Mouse (Mus musculus): Measurements from ENCODE around the gene Stk32b.

Stk32b gene

GRCm38 (mm10) chr5:37664962-37665361 is 52.0 kb downstream of the Stk32b start:
- DNase-seq (ENCODE audit: low spot score in 2 of 2), result no peak

- no peak for DNase-seq (ENCODE audit: low spot score in 2 of 2)
Observed at GRCm38 (mm10) chr5:37659177-37659576, 57.8 kb downstream of the Stk32b start.

- peak in 1 of 2 experiments; percentile 41 for DNase-seq (ENCODE audit: low spot score in 2 of 2)
Observed at GRCm38 (mm10) chr5:37657741-37658140, 59.2 kb downstream of the Stk32b start.

GRCm38 (mm10) chr5:37655208-37655607 is 61.8 kb downstream of the Stk32b start:
- no peak for DNase-seq (ENCODE audit: low spot score in 2 of 2)

- DNase-seq (ENCODE audit: low spot score in 2 of 2), result no peak
Observed at GRCm38 (mm10) chr5:37650681-37651211, 66.2 kb downstream of the Stk32b start.

- DNase-seq (ENCODE audit: low spot score in 2 of 2), result no peak
Observed at GRCm38 (mm10) chr5:37650089-37650601, 66.8 kb downstream of the Stk32b start.

- no peak for DNase-seq (ENCODE audit: low spot score in 2 of 2)
Observed at GRCm38 (mm10) chr5:37644082-37644481, 72.9 kb downstream of the Stk32b start.

GRCm38 (mm10) chr5:37642486-37642885 is 74.5 kb downstream of the Stk32b start:
- peak in 1 of 2 experiments; percentile 27 for DNase-seq (ENCODE audit: low spot score in 2 of 2)

GRCm38 (mm10) chr5:37634791-37635190 is 82.2 kb downstream of the Stk32b start:
- DNase-seq (ENCODE audit: low spot score in 2 of 2), result no peak

GRCm38 (mm10) chr5:37627437-37628163 is 89.4 kb downstream of the Stk32b start:
- DNase-seq (ENCODE audit: low spot score in 2 of 2), result no peak

- peak in 1 of 2 experiments; percentile 2 for DNase-seq (ENCODE audit: low spot score in 2 of 2)
Observed at GRCm38 (mm10) chr5:37611874-37612273, 105.1 kb downstream of the Stk32b start.

- DNase-seq (ENCODE audit: low spot score in 2 of 2), result peak in 1 of 2 experiments; percentile 9
Observed at GRCm38 (mm10) chr5:37599566-37599965, 117.4 kb downstream of the Stk32b start.

GRCm38 (mm10) chr5:37598271-37598670 is 118.7 kb downstream of the Stk32b start:
- DNase-seq (ENCODE audit: low spot score in 2 of 2), result no peak

GRCm38 (mm10) chr5:37592411-37592810 is 124.6 kb downstream of the Stk32b start:
- DNase-seq (ENCODE audit: low spot score in 2 of 2), result no peak

GRCm38 (mm10) chr5:37587861-37588260 is 129.1 kb downstream of the Stk32b start:
- peak in 1 of 2 experiments; percentile 3 for DNase-seq (ENCODE audit: low spot score in 2 of 2)

- no peak for DNase-seq (ENCODE audit: low spot score in 2 of 2)
Observed at GRCm38 (mm10) chr5:37586071-37586470, 130.9 kb downstream of the Stk32b start.

- no peak for DNase-seq (ENCODE audit: low spot score in 2 of 2)
Observed at GRCm38 (mm10) chr5:37575427-37575826, 141.5 kb downstream of the Stk32b start.

GRCm38 (mm10) chr5:37557274-37557815 is 159.6 kb downstream of the Stk32b start:
- DNase-seq (ENCODE audit: low spot score in 2 of 2), result no peak

- no peak for DNase-seq (ENCODE audit: low spot score in 2 of 2)
Observed at GRCm38 (mm10) chr5:37554231-37554630, 162.7 kb downstream of the Stk32b start.

GRCm38 (mm10) chr5:37551649-37552048 is 165.3 kb downstream of the Stk32b start:
- DNase-seq (ENCODE audit: low spot score in 2 of 2), result peak; percentile 29 to 51

GRCm38 (mm10) chr5:37535726-37536293 is 181.2 kb downstream of the Stk32b start:
- no peak for DNase-seq (ENCODE audit: low spot score in 2 of 2)

GRCm38 (mm10) chr5:37535227-37535626 is 181.7 kb downstream of the Stk32b start:
- peak in 1 of 2 experiments; percentile 35 for DNase-seq (ENCODE audit: low spot score in 2 of 2)

- DNase-seq (ENCODE audit: low spot score in 2 of 2), result no peak
Observed at GRCm38 (mm10) chr5:37525363-37525762, 191.6 kb downstream of the Stk32b start.

Data from right cerebral cortex, postnatal 10 days (tissue).